Mouse (Mus musculus) right cerebral cortex, postnatal 36 days (tissue): ENCODE data around the gene Sycn.

Source experiments
- DNase-seq, 2 experiments: peaks; one replicate each; pipeline ENCODE4 v3.0.0; 2022; ENCODE audit warnings: low spot score in 2 of 2, mixed read lengths in 1 of 2

Sycn gene

DNA sequence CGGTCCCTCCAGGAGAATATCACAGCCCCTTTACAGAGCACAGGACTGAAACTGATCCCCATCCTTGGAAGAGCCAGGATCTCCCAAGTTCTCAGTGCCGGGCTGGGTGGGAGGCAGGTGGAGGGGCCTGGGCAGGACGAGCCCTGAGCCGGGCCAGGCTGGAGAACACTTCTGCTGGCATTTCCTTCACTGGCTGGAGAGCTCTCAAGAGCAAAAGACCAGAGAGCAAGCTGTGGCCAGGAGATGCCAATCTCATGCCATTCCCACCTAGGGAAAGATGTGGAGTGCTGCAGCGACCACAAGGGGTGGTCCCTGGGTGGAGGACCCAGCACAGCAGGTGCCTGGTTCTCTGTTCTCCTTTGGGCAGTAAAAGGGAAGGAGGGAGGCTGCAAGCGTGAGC, 44.3 kb downstream of the Sycn start:
- no peak for DNase-seq

DNA sequence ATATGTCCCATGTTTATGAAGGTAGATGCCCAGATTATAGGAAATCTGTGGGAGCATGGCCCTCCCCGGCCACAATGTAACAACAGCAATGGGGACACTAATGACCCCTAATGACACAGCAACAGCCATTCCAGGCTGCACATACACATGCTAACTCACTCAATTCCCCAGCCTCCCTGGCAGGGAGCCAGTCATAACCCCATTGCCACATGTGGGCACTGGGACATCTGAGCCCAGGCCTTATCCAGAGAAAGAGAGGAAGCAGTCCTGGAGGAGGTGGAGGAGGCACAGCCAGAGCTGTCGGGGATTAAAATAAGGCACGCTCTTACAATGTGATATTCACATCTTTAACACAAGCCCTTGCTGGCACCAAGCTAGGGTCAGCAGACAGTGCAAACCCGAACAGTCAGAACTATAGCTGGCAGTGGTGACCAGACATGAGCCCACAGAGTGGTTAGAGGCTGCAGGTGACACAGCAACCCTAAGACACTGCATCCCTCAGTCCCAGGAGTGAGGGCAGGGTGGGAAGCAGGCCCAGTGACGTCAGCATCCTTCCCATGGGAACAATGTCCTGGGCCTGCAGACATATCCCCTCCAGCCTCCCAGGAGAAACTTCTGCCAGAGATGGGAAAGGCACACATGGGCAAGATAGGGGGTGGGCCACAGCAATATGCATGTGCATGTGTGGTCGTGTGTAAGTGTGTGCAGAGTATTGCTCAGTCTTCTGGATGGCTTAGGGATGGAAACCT, 46.2 kb downstream of the Sycn start:
- DNase-seq, result no peak

DNA sequence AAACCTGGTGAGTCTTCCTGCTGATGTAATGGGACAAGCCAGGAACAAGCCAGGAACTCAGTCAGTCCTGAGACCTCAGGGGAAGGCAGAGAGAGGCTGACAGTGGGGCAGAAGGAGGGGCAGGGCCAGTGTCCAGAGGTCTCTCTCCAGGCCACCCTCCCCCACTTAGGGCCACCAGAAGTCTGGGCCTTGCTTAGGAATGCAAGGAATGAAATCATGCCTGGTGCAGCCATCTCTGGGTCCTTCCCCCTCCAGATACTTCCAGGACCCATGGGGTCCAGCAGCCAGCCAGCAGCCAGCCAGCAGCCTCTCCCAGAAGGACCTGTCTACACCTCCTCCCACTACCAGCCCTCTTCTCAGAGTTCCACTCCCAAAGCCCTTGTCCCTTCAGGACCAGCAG, 47.0 kb downstream of the Sycn start:
- no peak for DNase-seq
